Mouse (Mus musculus) kidney, embryonic 14.5 days (tissue): ENCODE results near the gene Cebpb. TPM values are rescaled to one million over a fixed set of nuclear protein-coding genes. Genes with fewer than 3 reads are reported as not detected.

Source experiments
- ATAC-seq: fragments of 200-750 bp; cut with Nextera tagmentation; 2 replicates; pipeline ENCODE4 v1.8.0; 2017; ENCODE audit warnings: moderate number of reproducible peaks, mild to moderate bottlenecking, moderate TSS enrichment, moderate library complexity; ENCODE audit not compliant: low FRiP score, low TSS enrichment
- H3K27ac ChIP-seq: fragments of 300-500 bp; sonication (generic); 2 replicates; pipeline ENCODE4 v1.5.1; 2014; ENCODE audit warnings: low read depth, mild to moderate bottlenecking, low read length, moderate library complexity, mixed read lengths
- H3K27me3 ChIP-seq: fragments of 300-500 bp; sonication (generic); 2 replicates; pipeline ENCODE4 v1.6.1; 2014; ENCODE audit warnings: mild to moderate bottlenecking, low read length; ENCODE audit not compliant: control insufficient read depth, insufficient read depth
- H3K36me3 ChIP-seq: fragments of 300-500 bp; sonication (generic); 2 replicates; pipeline ENCODE4 v1.6.1; 2014; ENCODE audit warnings: low read length, mixed read lengths; ENCODE audit not compliant: control insufficient read depth, insufficient read depth
- H3K4me1 ChIP-seq: fragments of 300-500 bp; sonication (generic); 2 replicates; pipeline ENCODE4 v1.6.1; 2014; ENCODE audit warnings: low read length, mixed read lengths; ENCODE audit not compliant: control insufficient read depth, insufficient read depth
- H3K4me2 ChIP-seq: fragments of 300-500 bp; sonication (generic); replicated peaks from 2 replicates; pipeline ENCODE4 v1.6.1; 2014; ENCODE audit warnings: low read depth, mild to moderate bottlenecking, low read length
- H3K4me3 ChIP-seq: fragments of 300-500 bp; sonication (generic); 2 replicates; pipeline ENCODE4 v1.5.1; 2014; ENCODE audit warnings: mild to moderate bottlenecking, low read length
- H3K9ac ChIP-seq: fragments of 300-500 bp; sonication (generic); 2 replicates; pipeline ENCODE4 v1.6.1; 2014; ENCODE audit warnings: low read depth, mild to moderate bottlenecking, low read length, moderate library complexity
- H3K9me3 ChIP-seq: fragments of 300-500 bp; sonication (generic); 2 replicates; pipeline ENCODE4 v1.6.1; 2016; ENCODE audit warnings: low read length; ENCODE audit not compliant: control insufficient read depth
- WGBS: fragments of 180-500 bp; shearing (Covaris S2); extraction: QIAGEN DNeasy Blood & Tissue Kit; methylation state at CpG from one replicate; pipeline ENCODE4 v1.1.7; 2014; 5-methylcytosine and 5-hydroxymethylcytosine counted together
- microRNA-seq: library from miRNA; unstranded; fragments of <30 nt; microRNA quantifications from one replicate; pipeline ENCODE4, GENCODE M21; 2016
- polyA plus RNA-seq: library from polyadenylated mRNA; unstranded; fragments of >200 nt; fragmentation: Nextera tagmentation; extraction: Ambion mirVana; gene quantifications from 2 replicates; pipeline ENCODE4 v1.2.1, GENCODE M21; 2014

Cebpb gene
- polyA plus RNA-seq, 1 experiment from 2014 or later: 7.7 TPM

- no peak overlapping the region for H3K27ac ChIP-seq
- H3K4me3 ChIP-seq: no peak overlapping the region
- no peak for ATAC-seq
- no peaks in the 10 kb centered on the region for H3K27me3 ChIP-seq
- 12% methylated on average over 4 of the region's 6 CpGs for WGBS
- no peak overlapping the region for H3K9ac ChIP-seq
- no peak overlapping the region for H3K4me2 ChIP-seq
- H3K36me3 ChIP-seq: no peaks in the 10 kb centered on the region
- peaks cover 6% of the 10 kb centered on the region for H3K4me1 ChIP-seq
- no peaks in the 10 kb centered on the region for H3K9me3 ChIP-seq
Observed at GRCm38 (mm10) chr2:167739030-167739429, 50.3 kb downstream of the Cebpb start.

Small RNAs within 50 kb of the gene (microRNA-seq; reads per million reads assigned to microRNA genes)
- gene Gm22355: not detected

Other genes with a start within 250 kb of the Cebpb start
- gene Rnf114, start 196.3 kb upstream of the Cebpb start, polyA plus RNA-seq: 79.1 and 98.3 TPM in 2 replicates
- gene Spata2, start 196.0 kb upstream of the Cebpb start, polyA plus RNA-seq: 10.8 and 17.4 TPM in 2 replicates
- gene Snai1, start 150.7 kb upstream of the Cebpb start, polyA plus RNA-seq: 40.4 and 40.8 TPM in 2 replicates
- gene Ube2v1, start 56.8 kb upstream of the Cebpb start, polyA plus RNA-seq: 212 and 283 TPM in 2 replicates
- gene Gm20431, start 27.4 kb upstream of the Cebpb start, polyA plus RNA-seq: 5.6 and 6.1 TPM in 2 replicates
- 37.9 and 52.8 TPM in 2 replicates for gene Tmem189, start 907 bp downstream of the Cebpb start, polyA plus RNA-seq
- 42.6 and 53.4 TPM in 2 replicates for gene Ptpn1, start 243.1 kb downstream of the Cebpb start, polyA plus RNA-seq